ENCODE assay signal across 12 mouse cellular contexts in genomic region chr2:78331736-78332475, GRCm38 (mm10).
A peak's percentile ranks its signal among the peaks of the same experiment; 100 is the strongest.
DNase-seq lines count a peak whose midpoint lies in the region; ATAC-seq lines count a peak whose summit lies in the region.
"Had no signal": no experiment of that assay in that cellular context is flagged by ENCODE, and none has a peak within 500 bp of the region (broad histone marks: within the 10 kb centered on the region; RNA-seq: fewer than 3 reads in every experiment).

No protein-coding gene starts in this region.

- intact Hi-C loops in gastrocnemius, postnatal 36 days (cut with DNase I), result no loop called here
- intact Hi-C loops in heart, postnatal 36 days (cut with DNase I), result no loop called here

- ATAC-seq in activated CD4-positive, CD25-positive, alpha-beta regulatory T cell, adult 4 months, result no peak
- ATAC-seq: intestine, embryonic 16.5 days had no signal

- DNase-seq in gastrocnemius, adult 18-20 months (ENCODE audit: low spot score), result peak; percentile 1
- no peak for DNase-seq in gastrocnemius, postnatal 36 days
- DNase-seq in cerebellum, adult 11-12 months, result peak; percentile 87
- DNase-seq in cerebellum, postnatal 25 days, result peak; percentile 70 to 78
- peak; percentile 2 to 3 for DNase-seq in heart, postnatal 36 days
- no peak for DNase-seq in frontal cortex, postnatal 25 days (ENCODE audit: low spot score in 2 of 2)
- no peak for DNase-seq in gastrocnemius, adult 8-10 months (ENCODE audit: low spot score in 2 of 2)
- DNase-seq: adrenal gland, adult 8-10 months; lung, postnatal 14 days; thymus, postnatal 36 days had no signal

Comparison
In these comparisons a context has a peak if more than half of its experiments do, and no peak if none do; other contexts are left out.
1. DNase-seq: peak in gastrocnemius, adult 18-20 months (single experiment), cerebellum, adult 11-12 months (single experiment), cerebellum, postnatal 25 days (2 of 2) and heart, postnatal 36 days (2 of 2); none in gastrocnemius, postnatal 36 days (0 of 2), frontal cortex, postnatal 25 days (0 of 2) and gastrocnemius, adult 8-10 months (0 of 2).